Mouse (Mus musculus): Measurements from ENCODE around the gene Rack1. TPM values are rescaled to one million over a fixed set of nuclear protein-coding genes. Genes with fewer than 3 reads are reported as not detected.
"Not testable (repeated sequence)": the region's sequence is repeated elsewhere in the genome, so short reads cannot be mapped to it uniquely, and the experiment has no call there.

Gene Rack1
- polyA plus RNA-seq, 1 experiment from 2014 or later, result 818 TPM

DNA sequence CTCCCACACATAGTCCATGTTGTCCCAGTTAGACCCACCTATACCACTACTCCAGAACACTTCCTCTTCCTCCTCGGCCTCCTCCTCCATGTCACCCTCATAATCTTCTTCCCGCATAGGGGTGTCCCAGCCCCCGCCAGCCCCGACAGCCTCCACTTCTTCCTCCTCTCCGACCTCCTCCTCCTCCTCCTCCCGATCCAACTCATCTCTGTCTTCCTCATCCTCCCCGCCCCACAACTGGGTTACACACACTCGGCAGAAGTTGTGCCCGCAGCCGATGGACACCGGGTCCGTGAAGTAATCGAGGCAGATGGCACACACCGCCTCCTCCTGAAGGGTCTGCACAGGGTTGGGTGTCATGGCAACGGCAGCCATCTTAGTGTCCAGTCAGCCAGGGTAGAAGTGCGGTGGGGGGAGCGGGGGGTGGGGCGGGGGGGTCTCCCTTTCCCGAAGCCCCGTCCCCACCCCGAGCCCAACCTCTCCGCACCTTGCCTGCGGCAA lies 16.2 kb downstream of the Rack1 start:
- Histone ChIP-seq H3K4me1 (peaks cover 15% of the 10 kb centered on the region), H3K27ac (peak overlapping the region; percentile 96), H3K27me3 (ENCODE audit: low read depth, poor library complexity, severe bottlenecking) (no peaks in the 10 kb centered on the region), H3K4me3 (peak overlapping the region; percentile 76), H3K9me3 (replicated peaks) (no peaks in the 10 kb centered on the region), H3K36me3 (peaks cover 41% of the 10 kb centered on the region)
- WGBS, result 6% methylated on average over 23 of the region's 23 CpGs
- peak; percentile 70 for DNase-seq (ENCODE audit: low spot score)

GRCm38 (mm10) chr11:48816800-48817665 lies 16.9 kb downstream of the Rack1 start, which contains the start of gene Trim41:
TSS of gene Trim41 (minus strand) at chr11:48817353.
- H3K36me3 ChIP-seq, result peaks cover 34% of the 10 kb centered on the region
- no peaks in the 10 kb centered on the region for H3K9me3 ChIP-seq (replicated peaks)
- WGBS, result under 1% methylated on average over 75 of the region's 77 CpGs
- H3K27ac ChIP-seq, result peak within 1 kb of the TSS; percentile 96
- peaks cover 15% of the 10 kb centered on the region for H3K4me1 ChIP-seq
- DNase-seq (ENCODE audit: low spot score), result peak; percentile 99
- H3K27me3 ChIP-seq (ENCODE audit: low read depth, poor library complexity, severe bottlenecking), result no peaks in the 10 kb centered on the region
- H3K4me3 ChIP-seq, result peak within 1 kb of the TSS; percentile 76

DNA sequence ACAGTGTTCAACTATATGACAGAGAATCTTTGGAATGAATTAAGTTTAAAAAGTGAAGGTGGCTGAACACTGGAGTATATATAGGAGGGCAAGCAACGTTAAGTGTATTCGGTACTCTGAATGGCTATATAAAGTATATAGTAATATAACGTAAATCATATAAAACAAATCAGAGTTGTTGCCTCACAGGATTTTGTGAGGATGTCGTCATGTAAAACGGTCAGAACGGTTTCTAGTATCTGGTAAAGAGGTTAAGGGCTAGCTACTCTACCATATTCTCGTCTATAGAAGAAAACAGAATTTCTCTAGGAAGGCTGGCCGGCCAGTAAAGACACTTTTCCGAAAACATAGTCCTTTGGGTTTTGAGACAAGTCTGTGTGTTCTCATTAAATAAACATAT lies 17.7 kb downstream of the Rack1 start:
- peaks cover 15% of the 10 kb centered on the region for H3K4me1 ChIP-seq
- H3K9me3 ChIP-seq (replicated peaks), result no peaks in the 10 kb centered on the region
- peak overlapping the region; percentile 76 for H3K4me3 ChIP-seq
- H3K36me3 ChIP-seq, result peaks cover 27% of the 10 kb centered on the region
- DNase-seq (ENCODE audit: low spot score), result no peak
- peak overlapping the region; percentile 96 for H3K27ac ChIP-seq
- WGBS, result 10% methylated on average over 9 of the region's 9 CpGs
- no peaks in the 10 kb centered on the region for H3K27me3 ChIP-seq (ENCODE audit: low read depth, poor library complexity, severe bottlenecking)

DNA sequence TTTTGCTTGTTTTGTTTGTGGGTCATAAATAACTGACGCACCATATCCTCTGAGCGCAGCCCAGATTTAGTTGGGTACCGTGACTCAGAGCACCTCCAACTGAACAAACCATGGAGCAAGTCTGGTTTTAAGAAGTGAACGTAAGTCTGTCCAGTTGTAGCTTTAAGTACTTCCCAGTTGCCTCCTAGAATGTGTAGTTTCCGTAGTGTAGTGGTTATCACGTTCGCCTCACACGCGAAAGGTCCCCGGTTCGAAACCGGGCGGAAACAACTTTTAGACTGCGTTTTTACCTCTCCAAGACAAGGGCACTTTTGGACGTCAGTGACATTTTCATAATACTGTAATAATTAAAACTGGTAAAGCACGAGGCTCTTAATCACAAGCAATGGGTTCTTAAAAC lies 18.2 kb downstream of the Rack1 start:
- Histone ChIP-seq H3K9me3 (replicated peaks) (no peaks in the 10 kb centered on the region), H3K36me3 (peaks cover 21% of the 10 kb centered on the region), H3K4me1 (peaks cover 15% of the 10 kb centered on the region), H3K27ac (peak overlapping the region; percentile 25; the same call in 1 of the 2 replicates), H3K27me3 (ENCODE audit: low read depth, poor library complexity, severe bottlenecking) (no peaks in the 10 kb centered on the region), H3K4me3 (peak overlapping the region; percentile 76)
- peak; percentile 85 for DNase-seq (ENCODE audit: low spot score)
- WGBS, result 2% methylated on average over 16 of the region's 16 CpGs

DNA sequence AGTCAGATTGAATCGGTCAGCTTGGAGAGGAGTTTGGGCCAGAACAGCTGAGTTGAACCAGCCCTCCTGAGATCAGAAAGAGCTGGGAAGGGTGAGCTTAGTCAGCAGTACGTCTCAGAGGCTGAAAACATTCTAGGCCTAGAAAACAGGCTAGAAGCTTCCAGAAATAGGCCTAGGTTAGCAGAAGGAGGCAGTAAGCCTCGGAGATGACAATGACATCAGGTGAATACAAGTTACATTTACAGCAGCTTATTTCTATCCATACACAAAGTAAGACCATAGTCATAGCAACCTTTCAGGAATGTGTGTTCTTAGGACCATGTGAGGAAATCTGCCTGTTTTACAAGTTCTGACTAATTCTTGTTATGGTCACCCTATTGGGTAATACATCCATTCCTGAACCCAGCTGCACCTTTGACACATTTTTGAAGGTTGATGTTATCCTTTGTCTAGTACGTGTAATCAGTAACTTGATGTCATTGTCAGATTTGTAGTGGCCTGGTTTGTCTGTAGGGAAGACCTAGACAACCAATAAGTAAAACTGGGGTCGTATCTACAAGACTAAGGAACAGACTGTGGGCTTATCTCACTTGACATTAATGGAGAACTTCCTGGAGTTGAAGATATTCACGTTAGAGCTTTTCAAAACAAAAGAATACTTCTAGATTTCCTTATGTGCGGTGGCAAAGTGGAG lies 19.6 kb downstream of the Rack1 start:
- WGBS, result 80% methylated on average over 7 of the region's 7 CpGs
- Histone ChIP-seq H3K36me3 (peaks cover 11% of the 10 kb centered on the region), H3K27ac (no peak overlapping the region), H3K9me3 (replicated peaks) (no peaks in the 10 kb centered on the region), H3K4me1 (peaks cover 26% of the 10 kb centered on the region), H3K4me3 (no peak overlapping the region), H3K27me3 (ENCODE audit: low read depth, poor library complexity, severe bottlenecking) (peaks cover 11% of the 10 kb centered on the region)
- DNase-seq (ENCODE audit: low spot score), result no peak

- Histone ChIP-seq H3K36me3 (peaks cover 5% of the 10 kb centered on the region), H3K27ac (no peak overlapping the region), H3K27me3 (ENCODE audit: low read depth, poor library complexity, severe bottlenecking) (peaks cover 16% of the 10 kb centered on the region), H3K4me3 (no peak overlapping the region), H3K9me3 (replicated peaks) (no peaks in the 10 kb centered on the region), H3K4me1 (peaks cover 24% of the 10 kb centered on the region)
- DNase-seq (ENCODE audit: low spot score), result no peak
Observed at GRCm38 (mm10) chr11:48820308-48820674, 20.2 kb downstream of the Rack1 start.

GRCm38 (mm10) chr11:48821299-48821698 lies 21.2 kb downstream of the Rack1 start:
- H3K4me3 ChIP-seq; H3K36me3 ChIP-seq; H3K9me3 ChIP-seq (replicated peaks); H3K27ac ChIP-seq; DNase-seq (ENCODE audit: low spot score): not testable (repeated sequence)
- H3K4me1 ChIP-seq, result peaks cover 13% of the 10 kb centered on the region
- 82% methylated on average over 14 of the region's 14 CpGs for WGBS
- H3K27me3 ChIP-seq (ENCODE audit: low read depth, poor library complexity, severe bottlenecking), result peaks cover 16% of the 10 kb centered on the region

GRCm38 (mm10) chr11:48822768-48823512 lies 22.8 kb downstream of the Rack1 start:
- Histone ChIP-seq H3K36me3 (no peaks in the 10 kb centered on the region), H3K4me1 (peaks cover 14% of the 10 kb centered on the region), H3K9me3 (replicated peaks) (no peaks in the 10 kb centered on the region), H3K4me3 (peak overlapping the region; percentile 52), H3K27me3 (ENCODE audit: low read depth, poor library complexity, severe bottlenecking) (peaks cover 16% of the 10 kb centered on the region), H3K27ac (no peak overlapping the region)
- WGBS, result 32% methylated on average over 14 of the region's 14 CpGs
- no peak for DNase-seq (ENCODE audit: low spot score)

DNA sequence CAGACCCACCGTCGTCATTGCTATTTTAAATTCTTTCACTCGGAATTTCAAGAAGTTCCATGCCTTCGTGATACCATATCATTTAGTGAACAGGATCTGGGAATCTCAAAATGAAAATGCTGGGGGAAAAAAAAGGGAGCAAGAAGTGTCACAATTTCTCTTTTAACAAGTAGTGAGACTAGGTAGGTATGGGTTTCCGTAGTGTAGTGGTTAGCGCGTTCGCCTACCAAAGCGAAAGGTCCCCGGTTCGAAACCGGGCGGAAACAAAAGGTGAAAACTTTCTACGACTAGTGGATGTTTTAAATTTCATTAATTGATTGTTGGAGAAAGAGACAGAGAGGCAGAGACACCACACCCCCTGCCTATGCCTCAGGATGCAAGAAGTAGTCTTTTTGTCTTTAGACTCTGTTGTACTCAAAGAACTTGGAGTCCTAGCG lies 23.4 kb downstream of the Rack1 start:
- under 1% methylated on average over 15 of the region's 15 CpGs for WGBS
- Histone ChIP-seq H3K9me3 (replicated peaks) (no peaks in the 10 kb centered on the region), H3K4me3 (peak overlapping the region; percentile 52), H3K27ac (no peak overlapping the region), H3K36me3 (no peaks in the 10 kb centered on the region), H3K4me1 (peaks cover 14% of the 10 kb centered on the region), H3K27me3 (ENCODE audit: low read depth, poor library complexity, severe bottlenecking) (peaks cover 16% of the 10 kb centered on the region)
- peak; percentile 76 for DNase-seq (ENCODE audit: low spot score)

DNA sequence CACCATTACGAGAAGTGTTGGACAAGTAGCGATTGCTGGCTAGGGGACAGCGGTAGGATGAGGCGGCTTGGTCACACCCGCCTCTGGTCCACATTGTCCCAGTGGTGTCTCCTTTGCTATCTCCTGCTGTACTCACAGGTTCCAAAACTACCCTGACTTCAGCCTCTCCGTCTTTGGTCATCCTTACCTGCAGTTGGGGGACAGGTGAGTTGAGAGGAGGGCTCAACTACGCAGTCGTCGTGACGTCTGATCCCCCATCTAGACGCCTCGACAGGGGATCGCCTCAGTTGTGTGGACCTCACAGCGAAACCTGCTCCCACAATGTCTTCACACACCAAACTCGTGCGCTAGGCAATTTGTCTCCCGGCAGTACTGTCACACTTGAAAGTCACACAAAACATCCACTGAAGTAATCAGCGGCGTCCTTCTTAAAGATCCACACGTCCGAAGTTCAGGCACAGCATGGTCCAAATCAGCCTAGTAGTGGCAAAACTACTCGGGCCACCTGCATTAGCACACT lies 24.2 kb downstream of the Rack1 start:
- H3K27me3 ChIP-seq (ENCODE audit: low read depth, poor library complexity, severe bottlenecking), result peaks cover 16% of the 10 kb centered on the region
- no peak overlapping the region for H3K27ac ChIP-seq
- WGBS, result 5% methylated on average over 22 of the region's 22 CpGs
- H3K36me3 ChIP-seq, result no peaks in the 10 kb centered on the region
- no peaks in the 10 kb centered on the region for H3K9me3 ChIP-seq (replicated peaks)
- DNase-seq (ENCODE audit: low spot score), result peak; percentile 45
- peak overlapping the region; percentile 52 for H3K4me3 ChIP-seq
- peaks cover 14% of the 10 kb centered on the region for H3K4me1 ChIP-seq

- under 1% methylated on average over 66 of the region's 92 CpGs for WGBS
- peaks cover 16% of the 10 kb centered on the region for H3K27me3 ChIP-seq (ENCODE audit: low read depth, poor library complexity, severe bottlenecking)
- H3K4me3 ChIP-seq, result peak within 1 kb of the TSS; percentile 51
- H3K4me1 ChIP-seq, result peaks cover 14% of the 10 kb centered on the region
- H3K27ac ChIP-seq, result peak within 1 kb of the TSS; percentile 62
- not testable (repeated sequence) for DNase-seq (ENCODE audit: low spot score); H3K36me3 ChIP-seq; H3K9me3 ChIP-seq (replicated peaks)
Observed at GRCm38 (mm10) chr11:48825979-48826751, 26.0 kb downstream of the Rack1 start, which contains the start of the genes Trim7 and Gm12184. TSS of gene Trim7 (plus strand) at chr11:48826140. TSS of gene Gm12184 (minus strand) at chr11:48826655.

DNA sequence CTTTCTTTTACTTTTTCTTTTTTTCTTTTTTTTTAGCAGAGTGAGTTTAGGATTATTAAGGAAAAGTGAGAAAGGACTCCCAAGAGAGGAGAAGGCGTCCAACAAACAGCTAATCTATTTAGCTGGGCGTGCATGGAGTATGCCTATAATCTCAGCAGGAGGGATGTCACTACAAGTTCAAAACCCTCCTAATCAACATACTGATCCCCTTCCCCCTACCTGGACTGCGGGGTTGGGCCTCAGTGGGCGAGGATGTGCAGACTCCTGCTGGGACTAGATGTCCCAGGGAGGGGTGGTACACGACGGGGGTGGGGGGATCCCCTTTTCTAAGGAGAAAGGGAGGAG lies 26.6 kb downstream of the Rack1 start:
- Histone ChIP-seq H3K4me1 (peaks cover 14% of the 10 kb centered on the region), H3K4me3 (peak overlapping the region; percentile 51), H3K27me3 (ENCODE audit: low read depth, poor library complexity, severe bottlenecking) (peaks cover 16% of the 10 kb centered on the region), H3K36me3 (no peaks in the 10 kb centered on the region), H3K27ac (peak overlapping the region; percentile 62; the same call in 1 of the 2 replicates), H3K9me3 (replicated peaks) (no peaks in the 10 kb centered on the region)
- 4% methylated on average over 6 of the region's 6 CpGs for WGBS
- DNase-seq (ENCODE audit: low spot score), result no peak

Data from limb, embryonic 10.5 days (tissue).